Mouse (Mus musculus) liver, embryonic 14.5 days (tissue): ENCODE data around the gene Ebna1bp2.

ENCODE experiments used
- CTCF ChIP-seq: IDR thresholded peaks from 2 replicates; pipeline ENCODE4 v1.5.1; 2016; ENCODE audit warnings: antibody characterized with exemption, low read depth, control low read depth
- EP300 ChIP-seq: IDR thresholded peaks from 2 replicates; pipeline ENCODE4 v1.6.1; 2016; ENCODE audit warnings: antibody characterized with exemption, low read depth

DNA sequence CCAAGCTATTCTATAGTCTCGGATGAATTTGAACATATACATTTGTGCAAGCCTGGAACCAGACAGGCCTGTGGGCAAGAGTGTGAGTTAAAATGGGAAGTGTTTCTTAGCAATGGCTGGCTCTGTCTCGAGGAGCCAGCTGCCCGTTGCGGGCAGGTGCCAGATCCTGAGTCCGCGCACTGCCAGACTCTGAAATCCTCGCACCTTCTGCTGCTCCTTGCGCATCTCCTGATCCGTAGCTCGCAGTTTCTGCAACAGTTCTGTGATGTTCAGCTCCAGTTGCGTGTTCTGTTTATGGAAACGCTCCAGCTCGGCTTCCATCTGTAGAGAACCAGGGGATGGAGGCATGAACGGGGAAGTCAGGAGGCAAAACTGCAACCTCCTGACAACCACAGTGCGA is 49.2 kb upstream of the Ebna1bp2 start:
- TF ChIP-seq CTCF, result no peak
- TF ChIP-seq EP300, result no peak
